Mouse (Mus musculus) Patski (cell line): ENCODE measurements around the gene Prox1. TPM values are rescaled to one million over a fixed set of nuclear protein-coding genes. Genes with fewer than 3 reads are reported as not detected.

Source experiments
- ATAC-seq: fragments of 100-300 bp; one replicate; pipeline ENCODE4 v1.8.0; 2021
- CTCF ChIA-PET: fragments of 350-600 bp; sonication (Branson Sonifier 250); formaldehyde crosslinking; loops from one replicate; lab custom pipeline; 2022; ENCODE audit warnings: inconsistent platforms; lab: Charles Lee
- POLR2A ChIA-PET: fragments of 350-600 bp; sonication (Branson Sonifier 250); formaldehyde crosslinking; loops from one replicate; lab custom pipeline; 2022; ENCODE audit warnings: antibody characterized with exemption, inconsistent platforms; lab: Charles Lee
- DNase-seq: peaks from one replicate; pipeline ENCODE4 v3.0.0-alpha.2; 2011; ENCODE audit warnings: low read depth, low spot score
- H3K27me3 ChIP-seq: fragments of 371-371 bp; one replicate; pipeline ENCODE4 v1.5.1; 2021
- CTCF ChIP-seq: fragments of 100-300 bp; IDR thresholded peaks from one replicate; pipeline ENCODE4 v1.5.1; 2021
- in situ Hi-C: fragments of 300-500 bp; cut with MboI; formaldehyde crosslinking; loops from 3 replicates; pipeline ENCODE4 v1.11.1; 2018; ENCODE audit warnings: low pct_unique_long_range_greater_than_20kb, mixed read lengths
- polyA plus RNA-seq: library from polyadenylated mRNA; unstranded; gene quantifications from one replicate; pipeline ENCODE4 v1.2.3, GENCODE M21; 2021

The Prox1 gene
- polyA plus RNA-seq, 1 experiment from 2014 or later: 0.51 TPM

DNA sequence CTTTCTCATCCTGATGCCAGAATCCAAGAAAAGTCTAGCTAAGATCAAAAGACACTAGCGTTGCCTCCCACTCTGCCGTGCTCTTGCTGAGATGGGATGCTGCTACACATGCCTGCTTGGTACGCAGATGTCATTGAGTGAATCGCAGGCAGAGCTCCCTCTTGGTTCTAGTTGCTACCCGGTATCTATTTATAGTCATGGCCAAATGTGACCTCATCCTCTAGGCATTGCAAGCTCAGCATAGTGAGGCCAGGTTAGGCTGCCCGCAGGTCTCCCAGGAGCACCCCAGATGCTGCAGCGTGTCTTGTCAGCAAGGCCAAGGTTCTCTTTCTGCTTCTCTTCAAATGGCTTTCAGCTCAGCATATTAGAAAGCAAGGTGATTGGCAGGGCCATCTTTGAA lies 84.8 kb downstream of the Prox1 start:
- H3K27me3 ChIP-seq: peaks cover 11% of the 10 kb centered on the region
- ChIA-PET POLR2A (no interaction called here), CTCF (no interaction called here)
- TF ChIP-seq CTCF: no peak
- ATAC-seq: no peak
- in situ Hi-C loops: no loop called here
- DNase-seq: no peak

- ChIA-PET CTCF (no interaction called here), POLR2A (no interaction called here)
- no peak for TF ChIP-seq CTCF
- in situ Hi-C loops: no loop called here
- peaks cover 10% of the 10 kb centered on the region for H3K27me3 ChIP-seq
- DNase-seq: no peak
- ATAC-seq: no peak
Measured at GRCm38 (mm10) chr1:190079643-190080275, 90.8 kb downstream of the Prox1 start.

DNA sequence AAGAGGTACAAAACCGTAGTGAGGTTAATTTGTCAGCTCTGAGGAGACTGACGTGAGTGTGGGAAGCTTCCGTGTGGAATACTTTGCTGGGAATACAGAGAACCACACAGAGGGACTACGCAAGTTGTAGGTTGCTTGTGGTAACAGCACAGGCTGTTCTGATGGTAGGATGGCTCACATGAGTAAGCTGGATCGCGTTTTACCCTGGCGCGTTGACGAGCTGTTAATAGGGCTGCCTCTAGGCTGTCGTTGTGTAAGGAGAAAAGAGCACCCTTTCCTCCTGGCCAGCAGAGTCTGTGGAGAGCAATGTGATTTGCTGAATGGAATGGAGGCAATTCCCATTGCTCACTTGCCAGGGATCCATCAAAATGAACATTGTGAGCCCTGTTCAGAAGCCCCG lies 93.9 kb downstream of the Prox1 start:
- ATAC-seq: no peak
- TF ChIP-seq CTCF: no peak
- no peak for DNase-seq
- ChIA-PET CTCF (no interaction called here), POLR2A (no interaction called here)
- in situ Hi-C loops: no loop called here
- peaks cover 15% of the 10 kb centered on the region for H3K27me3 ChIP-seq

Other genes with a start within 250 kb of the Prox1 start
- 113 TPM for gene Smyd2, start 248.4 kb downstream of the Prox1 start, polyA plus RNA-seq